Mouse (Mus musculus): ENCODE results near the gene Ppp1r14b.

- TF ChIP-seq CTCF (IDR thresholded peaks at IDR 0.05; ENCODE audit: borderline replicate concordance, extremely low read depth, insufficient read depth, insufficient read length) (no peak), POLR2A (IDR thresholded peaks at IDR 0.05; ENCODE audit: borderline replicate concordance, extremely low read depth, insufficient read depth, insufficient read length, poor library complexity, severe bottlenecking) (no peak)
Measured at GRCm38 (mm10) chr19:7006892-7007593, 32.3 kb downstream of the Ppp1r14b start.
